Mouse (Mus musculus) C2C12 (cell line): Measurements from ENCODE around the gene Grb14. TPM values are rescaled to one million over a fixed set of nuclear protein-coding genes. Genes with fewer than 3 reads are reported as not detected.

Experiments used
- H3K27me3 ChIP-seq: one replicate; pipeline ENCODE4 v1.6.1; 2011; ENCODE audit not compliant: control insufficient read depth, insufficient read depth, insufficient read length
- H3K36me3 ChIP-seq: one replicate; pipeline ENCODE4 v1.6.1; 2011; ENCODE audit not compliant: control insufficient read depth, insufficient read depth
- H3K4me3 ChIP-seq: one replicate; pipeline ENCODE4 v1.5.1; 2011; ENCODE audit warnings: mild to moderate bottlenecking, control low read depth; ENCODE audit not compliant: poor library complexity, insufficient read depth, severe bottlenecking
- H3K79me2 ChIP-seq: one replicate; pipeline ENCODE4 v1.6.1; 2011; ENCODE audit not compliant: control insufficient read depth, insufficient read depth
- H3K79me3 ChIP-seq: one replicate; pipeline ENCODE4 v1.6.1; 2011; ENCODE audit warnings: low read depth, control low read depth
- H3ac ChIP-seq: one replicate; pipeline ENCODE3; 2011; ENCODE audit warnings: low read depth; ENCODE audit not compliant: control insufficient read depth, insufficient read length
- CEBPB ChIP-seq: IDR thresholded peaks from one replicate; pipeline ENCODE4 v1.6.1; 2011; ENCODE audit warnings: low read depth, mild to moderate bottlenecking, control low read depth, moderate library complexity
- CTCF ChIP-seq: IDR thresholded peaks from one replicate; pipeline ENCODE4 v1.5.1; 2011; ENCODE audit not compliant: control insufficient read depth, insufficient read depth, insufficient read length
- FOSL1 ChIP-seq: IDR thresholded peaks from one replicate; pipeline ENCODE4 v1.8.0; 2011; ENCODE audit warnings: mild to moderate bottlenecking, low read length; ENCODE audit not compliant: poor library complexity, insufficient read depth, severe bottlenecking
- MAX ChIP-seq: IDR thresholded peaks from one replicate; pipeline ENCODE4 v1.6.1; 2011; ENCODE audit warnings: mild to moderate bottlenecking, control low read depth
- MYOD1 ChIP-seq: IDR thresholded peaks from one replicate; pipeline ENCODE4 v1.6.1; 2011; ENCODE audit warnings: low read depth; ENCODE audit not compliant: control insufficient read depth, insufficient read length
- MYOG ChIP-seq: IDR thresholded peaks from one replicate; pipeline ENCODE4 v1.6.1; 2011; ENCODE audit not compliant: control insufficient read depth, insufficient read length; ENCODE audit errors: extremely low read depth
- USF1 ChIP-seq: IDR thresholded peaks from one replicate; pipeline ENCODE4 v1.6.1; 2011; ENCODE audit warnings: low read depth, mild to moderate bottlenecking, control low read depth, moderate library complexity
- polyA plus RNA-seq: library from polyadenylated mRNA; unstranded; fragments of >200 nt; fragmentation: generic; extraction: Trizol; gene quantifications from one replicate; pipeline ENCODE4 v1.2.1, GENCODE M21; 2012; ENCODE audit warnings: missing spikeins

Gene Grb14
- polyA plus RNA-seq, 1 experiment, result 0.32 TPM

GRCm38 (mm10) chr2:64947484-64947883, 77.3 kb downstream of the Grb14 start:
- H3K79me3 ChIP-seq, result no peaks in the 10 kb centered on the region
- no peaks in the 10 kb centered on the region for H3K27me3 ChIP-seq
- no peaks in the 10 kb centered on the region for H3K36me3 ChIP-seq
- H3K79me2 ChIP-seq, result no peaks in the 10 kb centered on the region
- no peak overlapping the region for H3ac ChIP-seq
- H3K4me3 ChIP-seq, result no peak overlapping the region
- TF ChIP-seq MYOG (no peak), FOSL1 (no peak), MYOD1 (no peak), CTCF (no peak), CEBPB (no peak), MAX (no peak), USF1 (no peak)

GRCm38 (mm10) chr2:64920879-64921278, 103.9 kb downstream of the Grb14 start:
- no peak overlapping the region for H3K4me3 ChIP-seq
- no peaks in the 10 kb centered on the region for H3K36me3 ChIP-seq

GRCm38 (mm10) chr2:64915448-64915847, 109.3 kb downstream of the Grb14 start:
- no peaks in the 10 kb centered on the region for H3K79me2 ChIP-seq
- H3K27me3 ChIP-seq, result no peaks in the 10 kb centered on the region
- no peak for TF ChIP-seq MYOD1
- no peak for TF ChIP-seq USF1
- no peak for TF ChIP-seq MYOG
- TF ChIP-seq CTCF, result no peak
- TF ChIP-seq MAX, result no peak
- TF ChIP-seq CEBPB, result no peak
- TF ChIP-seq FOSL1, result no peak

More at GRCm38 (mm10) chr2:64920879-64921278, 103.9 kb downstream of the Grb14 start:
- TF ChIP-seq FOSL1, result no peak
- no peak for TF ChIP-seq USF1
- no peak for TF ChIP-seq CEBPB
- no peak for TF ChIP-seq MYOD1
- TF ChIP-seq MAX, result no peak
- no peak for TF ChIP-seq MYOG
- TF ChIP-seq CTCF, result no peak
- H3K79me3 ChIP-seq, result no peaks in the 10 kb centered on the region
- no peaks in the 10 kb centered on the region for H3K27me3 ChIP-seq
- H3K79me2 ChIP-seq, result no peaks in the 10 kb centered on the region
- H3ac ChIP-seq, result no peak overlapping the region

DNA sequence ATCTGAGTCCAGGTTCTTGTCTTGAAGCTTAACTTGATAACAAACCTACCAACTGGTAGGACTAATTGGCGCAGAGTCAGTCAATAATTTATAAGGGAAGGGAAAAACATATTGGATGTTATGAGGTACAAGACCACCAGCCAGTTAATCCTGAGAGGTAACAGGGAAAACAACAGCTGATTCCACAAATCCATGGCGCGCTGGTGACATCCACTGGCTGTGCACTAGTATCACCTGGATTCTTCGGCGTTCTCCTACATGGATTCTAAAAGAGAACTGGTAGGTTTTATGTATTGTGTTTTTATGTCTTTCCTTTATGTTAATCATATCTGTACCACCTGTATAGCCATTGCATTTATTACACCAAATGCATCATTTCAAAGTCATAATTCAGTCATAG, 119.9 kb downstream of the Grb14 start:
- no peaks in the 10 kb centered on the region for H3K79me2 ChIP-seq
- TF ChIP-seq FOSL1 (no peak), MYOG (no peak), USF1 (no peak), CTCF (no peak)
- no peaks in the 10 kb centered on the region for H3K27me3 ChIP-seq
- H3K79me3 ChIP-seq, result no peaks in the 10 kb centered on the region
- H3ac ChIP-seq, result no peak overlapping the region
- no peak overlapping the region for H3K4me3 ChIP-seq
- H3K36me3 ChIP-seq, result no peaks in the 10 kb centered on the region

More at GRCm38 (mm10) chr2:64915448-64915847, 109.3 kb downstream of the Grb14 start:
- Histone ChIP-seq H3K4me3 (no peak overlapping the region), H3ac (no peak overlapping the region), H3K79me3 (no peaks in the 10 kb centered on the region), H3K36me3 (no peaks in the 10 kb centered on the region)

DNA sequence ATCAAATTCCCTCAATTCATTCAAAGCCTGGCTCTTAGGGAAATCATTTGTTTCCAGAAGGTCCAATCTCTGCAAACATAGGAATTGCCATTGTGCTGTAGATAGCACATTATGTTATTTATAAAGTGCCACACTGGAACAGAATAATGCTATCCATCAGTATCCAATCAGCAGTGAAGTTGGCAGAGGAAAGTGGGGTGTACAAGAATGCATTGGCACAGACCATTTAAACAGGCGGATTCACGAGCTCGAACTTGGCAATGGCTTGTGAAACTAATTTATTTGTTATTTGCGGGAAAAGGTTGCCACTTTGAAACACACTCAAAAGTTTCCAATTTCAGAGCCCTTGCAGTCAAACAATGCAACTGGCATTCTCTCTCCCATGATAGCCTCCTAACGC, 126.9 kb downstream of the Grb14 start:
- TF ChIP-seq FOSL1 (no peak), MYOD1 (no peak), USF1 (no peak), MYOG (no peak), MAX (no peak), CTCF (no peak), CEBPB (no peak)
- Histone ChIP-seq H3K36me3 (no peaks in the 10 kb centered on the region), H3K79me3 (no peaks in the 10 kb centered on the region), H3K27me3 (no peaks in the 10 kb centered on the region), H3K79me2 (no peaks in the 10 kb centered on the region), H3K4me3 (no peak overlapping the region), H3ac (no peak overlapping the region)

GRCm38 (mm10) chr2:64893233-64893632, 131.6 kb downstream of the Grb14 start:
- Histone ChIP-seq H3K36me3 (no peaks in the 10 kb centered on the region), H3ac (no peak overlapping the region), H3K79me3 (no peaks in the 10 kb centered on the region), H3K79me2 (no peaks in the 10 kb centered on the region), H3K4me3 (no peak overlapping the region), H3K27me3 (no peaks in the 10 kb centered on the region)
- TF ChIP-seq USF1 (no peak), MYOD1 (no peak), CTCF (no peak), MAX (no peak), MYOG (no peak), FOSL1 (no peak), CEBPB (no peak)
